Mouse (Mus musculus): ENCODE results near the gene Camk2n2. TPM values are rescaled to one million over a fixed set of nuclear protein-coding genes. Genes with fewer than 3 reads are reported as not detected.

The Camk2n2 gene
- total and polyA plus RNA-seq, 3 experiments: 1.5 to 7.0 (median 2.0) TPM

DNA sequence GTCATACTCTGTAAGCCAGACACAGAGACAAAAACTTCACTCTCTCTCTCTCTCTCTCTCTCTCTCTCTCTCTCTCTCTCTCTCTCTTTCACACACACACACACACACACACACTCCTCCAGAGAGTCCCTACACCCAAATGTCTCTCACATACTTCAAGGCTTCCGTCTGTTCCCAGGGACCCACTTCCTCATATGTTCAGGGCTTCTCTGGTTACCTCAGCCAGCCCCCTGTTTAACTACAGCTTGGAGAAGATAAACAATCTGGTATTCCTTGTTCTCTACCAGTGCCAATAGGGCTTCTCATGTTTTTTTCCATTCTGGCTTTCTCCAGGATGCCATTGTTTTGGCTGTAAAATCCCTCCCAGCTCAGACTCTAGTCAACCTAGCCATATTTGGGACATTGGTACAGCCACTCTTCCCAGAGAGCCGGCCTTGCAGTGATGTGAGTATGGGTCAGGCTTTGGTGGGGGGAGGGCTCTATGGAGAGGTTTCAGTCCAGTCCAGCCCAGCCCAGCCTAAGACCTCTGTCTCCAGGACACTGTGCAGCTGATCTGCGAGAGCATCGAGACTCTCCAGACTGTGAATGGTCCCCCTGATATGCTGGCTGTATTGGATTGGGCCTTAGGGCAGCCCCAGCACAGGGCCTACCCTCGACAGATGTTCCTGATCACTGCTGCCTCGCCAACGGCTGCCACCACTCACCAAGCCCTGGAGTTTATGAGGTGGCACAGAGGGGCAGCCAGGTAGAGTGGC is 24.2 kb downstream of the Camk2n2 start:
- TF ChIP-seq USF1 (IDR thresholded peaks at IDR 0.05; ENCODE audit: low read depth, low read length): no peak
- TF ChIP-seq MAX (IDR thresholded peaks at IDR 0.05; ENCODE audit: low read length): no peak
- TF ChIP-seq POLR2AphosphoS2 (IDR thresholded peaks at IDR 0.05; ENCODE audit: low read depth, low read length): no peak
- TF ChIP-seq KAT2A (IDR thresholded peaks at IDR 0.05; ENCODE audit: insufficient replicate concordance, low read length): no peak
- TF ChIP-seq MYC (IDR thresholded peaks at IDR 0.05; ENCODE audit: low read depth, low read length): no peak
- TF ChIP-seq SMC3 (IDR thresholded peaks at IDR 0.05; ENCODE audit: low read depth, low read length): no peak
- TF ChIP-seq JUND (conservative IDR thresholded peaks at IDR 0.05; ENCODE audit: low read depth, low read length): no peak
- no peak for TF ChIP-seq JUN (IDR thresholded peaks at IDR 0.05; ENCODE audit: insufficient read depth, low read depth, low read length)
- no peak for TF ChIP-seq ELF1 (IDR thresholded peaks at IDR 0.05; ENCODE audit: low read depth, low read length)
- TF ChIP-seq ZKSCAN1 (IDR thresholded peaks at IDR 0.05; ENCODE audit: borderline replicate concordance, low read depth, low read length): no peak
- H3K27me3 ChIP-seq (replicated peaks): peaks cover 38% of the 10 kb centered on the region
- dilution Hi-C loops (cut with MboI; ENCODE audit: extremely low pct_ligation_motif_present, extremely low pct_unique_long_range_greater_than_20kb, low sequenced_read_pairs): no loop called here

DNA sequence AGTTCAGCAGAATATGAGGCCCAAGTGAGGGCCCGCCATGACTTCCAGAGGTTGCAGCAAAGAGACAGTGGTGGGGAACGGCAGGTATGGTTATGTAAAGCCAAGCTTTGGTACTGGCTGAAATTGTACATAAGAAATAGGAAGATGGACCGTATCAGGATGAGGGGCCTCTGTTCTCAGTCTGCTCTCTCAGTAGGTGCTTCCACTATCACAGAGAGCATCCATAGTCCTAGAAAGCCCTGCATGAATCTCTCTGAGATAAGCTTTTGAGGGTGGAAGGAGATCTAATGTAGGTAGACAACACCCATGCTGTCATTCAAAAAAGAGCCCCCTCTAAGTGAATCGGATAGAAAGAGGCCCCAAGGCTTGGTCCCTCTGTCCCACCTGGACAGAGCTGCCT is 25.4 kb downstream of the Camk2n2 start:
- no peaks in the 10 kb centered on the region for H3K36me3 ChIP-seq (replicated peaks in 1 of 2; ENCODE audit: control insufficient read depth in 1 of 2, insufficient read depth in 1 of 2, low read length in 1 of 2)
- TF ChIP-seq MAX (IDR thresholded peaks at IDR 0.05; ENCODE audit: low read length) (no peak), USF1 (IDR thresholded peaks at IDR 0.05; ENCODE audit: low read depth, low read length) (no peak), CHD1 (IDR thresholded peaks at IDR 0.05; ENCODE audit: low read depth, low read length) (no peak), TCF12 (IDR thresholded peaks at IDR 0.05; ENCODE audit: low read depth, low read length) (no peak), RCOR1 (conservative IDR thresholded peaks at IDR 0.05; ENCODE audit: low read depth, low read length) (no peak), IRF4 (IDR thresholded peaks at IDR 0.05; ENCODE audit: low read depth, low read length) (no peak), MYC (IDR thresholded peaks at IDR 0.05; ENCODE audit: low read depth, low read length) (no peak), ELF1 (IDR thresholded peaks at IDR 0.05; ENCODE audit: low read depth, low read length) (no peak), SMC3 (IDR thresholded peaks at IDR 0.05; ENCODE audit: low read depth, low read length) (no peak), ZMIZ1 (IDR thresholded peaks at IDR 0.05; ENCODE audit: low read depth, low read length) (no peak), HCFC1 (IDR thresholded peaks at IDR 0.05; ENCODE audit: low read depth, low read length) (no peak), USF2 (conservative IDR thresholded peaks at IDR 0.05; ENCODE audit: low read depth, low read length) (no peak)
- no peaks in the 10 kb centered on the region for H3K4me1 ChIP-seq (ENCODE audit: control insufficient read depth in 1 of 2, insufficient read depth in 2 of 2)
- DNase-seq (ENCODE audit: extremely low read depth): no peak
- H3K27me3 ChIP-seq (replicated peaks): peaks cover 48% of the 10 kb centered on the region
- peaks cover 4% of the 10 kb centered on the region for H3K9me3 ChIP-seq (replicated peaks; ENCODE audit: low read length)
- no peak overlapping the region for H3K9ac ChIP-seq (ENCODE audit: insufficient read depth, low read depth)
- H3K4me2 ChIP-seq (ENCODE audit: insufficient read depth, low read depth, poor library complexity, severe bottlenecking): no peak overlapping the region
- H3K27ac ChIP-seq (ENCODE audit: insufficient read depth, low read depth): no peak overlapping the region
- in situ Hi-C loops (cut with MboI; ENCODE audit: low pct_ligation_motif_present, low pct_unique_long_range_greater_than_20kb, low sequenced_read_pairs): no loop called here
- H3K79me2 ChIP-seq (replicated peaks; ENCODE audit: control insufficient read depth, extremely low read depth, insufficient read depth, poor library complexity, severe bottlenecking): no peaks in the 10 kb centered on the region
- dilution Hi-C loops (cut with MboI; ENCODE audit: extremely low pct_ligation_motif_present, extremely low pct_unique_long_range_greater_than_20kb, low sequenced_read_pairs): no loop called here
- H3K4me3 ChIP-seq (replicated peaks in 1 of 3; ENCODE audit: low read depth in 2 of 3, low read length in 2 of 3, poor library complexity in 1 of 3): no peak overlapping the region

More for the DNA sequence above, 24.2 kb downstream of the Camk2n2 start:
- no peak for DNase-seq (ENCODE audit: extremely low read depth)
- Histone ChIP-seq H3K9ac (ENCODE audit: insufficient read depth, low read depth) (no peak overlapping the region), H3K4me2 (ENCODE audit: insufficient read depth, low read depth, poor library complexity, severe bottlenecking) (no peak overlapping the region), H3K27ac (ENCODE audit: insufficient read depth, low read depth) (no peak overlapping the region), H3K4me1 (ENCODE audit: control insufficient read depth in 1 of 2, insufficient read depth in 2 of 2) (no peaks in the 10 kb centered on the region), H3K4me3 (replicated peaks in 1 of 3; ENCODE audit: low read depth in 2 of 3, low read length in 2 of 3, poor library complexity in 1 of 3) (no peak overlapping the region), H3K9me3 (replicated peaks; ENCODE audit: low read length) (no peaks in the 10 kb centered on the region), H3K36me3 (replicated peaks in 1 of 2; ENCODE audit: control insufficient read depth in 1 of 2, insufficient read depth in 1 of 2, low read length in 1 of 2) (no peaks in the 10 kb centered on the region), H3K79me2 (replicated peaks; ENCODE audit: control insufficient read depth, extremely low read depth, insufficient read depth, poor library complexity, severe bottlenecking) (no peaks in the 10 kb centered on the region)
- in situ Hi-C loops (cut with MboI; ENCODE audit: low pct_ligation_motif_present, low pct_unique_long_range_greater_than_20kb, low sequenced_read_pairs): no loop called here

All from CH12.LX (cell line).